Mouse (Mus musculus): Measurements from ENCODE around the gene Gm10282. TPM values are rescaled to one million over a fixed set of nuclear protein-coding genes. Genes with fewer than 3 reads are reported as not detected.

Gm10282 gene
- polyA plus RNA-seq, 1 experiment from 2014 or later, result 30.3 TPM

DNA sequence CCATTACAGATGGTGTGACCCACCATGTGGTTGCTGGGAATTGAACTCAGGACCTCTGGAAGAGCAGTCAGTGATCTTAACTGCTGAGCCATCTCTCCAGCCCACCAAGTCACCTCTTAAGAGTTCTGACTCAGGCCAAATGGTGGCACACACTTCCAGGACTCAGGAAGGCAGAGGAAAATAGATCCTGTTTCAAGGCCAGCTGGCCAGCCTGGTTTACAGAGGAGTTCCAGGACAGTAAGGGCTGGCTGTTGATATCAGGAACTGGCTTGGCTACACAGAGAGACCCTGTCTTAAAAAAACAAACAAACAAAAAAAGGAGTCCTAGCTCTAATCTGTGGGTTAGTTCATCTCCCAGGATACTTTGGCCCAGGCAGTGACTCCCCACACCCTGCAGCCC is 32.0 kb upstream of the Gm10282 start:
- no peak for ATAC-seq (replicated peaks; ENCODE audit: low FRiP score)
- Histone ChIP-seq H3K27ac (peak overlapping the region; percentile 45; the same call in 1 of the 2 replicates), H3K9ac (no peak overlapping the region), H3K9me3 (replicated peaks) (no peaks in the 10 kb centered on the region), H3K4me1 (0 out of 2 replicates have a peak, but pooled peaks cover 3% of the 10 kb centered on the region), H3K4me3 (replicated peaks) (no peak overlapping the region), H3K36me3 (peaks cover 64% of the 10 kb centered on the region), H3K4me2 (no peak overlapping the region), H3K27me3 (no peaks in the 10 kb centered on the region)

GRCm38 (mm10) chr8:72336273-72336672 is 31.2 kb upstream of the Gm10282 start:
- no peak overlapping the region for H3K9ac ChIP-seq
- H3K27me3 ChIP-seq, result no peaks in the 10 kb centered on the region
- WGBS, result 70% methylated on average over 2 of the region's 2 CpGs
- H3K27ac ChIP-seq, result 0 out of 2 replicates have a peak overlapping the region, but pooled peaks have one; percentile 27
- 0 out of 2 replicates have a peak, but pooled peaks cover 3% of the 10 kb centered on the region for H3K4me1 ChIP-seq
- no peak overlapping the region for H3K4me2 ChIP-seq
- no peak overlapping the region for H3K4me3 ChIP-seq (replicated peaks)
- peaks cover 58% of the 10 kb centered on the region for H3K36me3 ChIP-seq
- H3K9me3 ChIP-seq (replicated peaks), result no peaks in the 10 kb centered on the region
- ATAC-seq (replicated peaks; ENCODE audit: low FRiP score), result no peak

- no peak overlapping the region for H3K27ac ChIP-seq
- 0 out of 2 replicates have a peak, but pooled peaks cover 3% of the 10 kb centered on the region for H3K4me1 ChIP-seq
- ATAC-seq (replicated peaks; ENCODE audit: low FRiP score), result no peak
- H3K27me3 ChIP-seq, result no peaks in the 10 kb centered on the region
- no peak overlapping the region for H3K4me2 ChIP-seq
- no peaks in the 10 kb centered on the region for H3K9me3 ChIP-seq (replicated peaks)
- no peak overlapping the region for H3K4me3 ChIP-seq (replicated peaks)
- peaks cover 37% of the 10 kb centered on the region for H3K36me3 ChIP-seq
- 76% methylated on average over 4 of the region's 4 CpGs for WGBS
- no peak overlapping the region for H3K9ac ChIP-seq
Measured at GRCm38 (mm10) chr8:72334144-72334641, 29.1 kb upstream of the Gm10282 start.

GRCm38 (mm10) chr8:72333429-72334143 is 28.5 kb upstream of the Gm10282 start:
- Histone ChIP-seq H3K4me2 (no peak overlapping the region), H3K36me3 (peaks cover 31% of the 10 kb centered on the region), H3K9me3 (replicated peaks) (no peaks in the 10 kb centered on the region), H3K27me3 (no peaks in the 10 kb centered on the region), H3K4me3 (replicated peaks) (no peak overlapping the region), H3K4me1 (0 out of 2 replicates have a peak, but pooled peaks cover 3% of the 10 kb centered on the region), H3K9ac (no peak overlapping the region), H3K27ac (no peak overlapping the region)
- 33% methylated on average over 3 of the region's 3 CpGs for WGBS
- ATAC-seq (replicated peaks; ENCODE audit: low FRiP score), result no peak

DNA sequence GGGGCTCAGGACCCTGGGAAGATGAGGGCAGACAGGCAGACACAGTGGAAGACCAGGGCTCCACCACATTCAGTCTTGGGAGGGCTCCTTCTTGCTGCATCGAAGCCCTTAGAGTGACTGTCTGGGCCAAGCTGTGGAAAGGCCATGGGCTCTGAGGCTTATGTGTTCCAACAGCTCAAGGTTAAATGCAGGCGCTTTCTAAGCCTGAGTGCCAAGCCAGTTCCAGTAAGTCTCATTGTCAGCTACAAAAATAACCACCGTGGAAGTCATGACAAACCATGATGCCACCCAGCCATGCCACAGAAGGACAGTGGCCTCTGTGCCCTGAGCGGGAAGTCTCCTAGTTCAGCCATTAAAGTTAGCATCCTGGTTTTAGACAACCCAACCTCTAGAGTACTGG is 26.6 kb upstream of the Gm10282 start:
- peaks cover 13% of the 10 kb centered on the region; the same call in 1 of the 2 replicates for H3K36me3 ChIP-seq
- no peak for ATAC-seq (replicated peaks; ENCODE audit: low FRiP score)
- 87% methylated on average over 4 of the region's 4 CpGs for WGBS
- H3K9me3 ChIP-seq (replicated peaks), result no peaks in the 10 kb centered on the region
- H3K4me2 ChIP-seq, result no peak overlapping the region
- H3K4me1 ChIP-seq, result 0 out of 2 replicates have a peak, but pooled peaks cover 3% of the 10 kb centered on the region
- H3K9ac ChIP-seq, result no peak overlapping the region
- no peak overlapping the region for H3K27ac ChIP-seq
- H3K4me3 ChIP-seq (replicated peaks), result no peak overlapping the region
- no peaks in the 10 kb centered on the region for H3K27me3 ChIP-seq

DNA sequence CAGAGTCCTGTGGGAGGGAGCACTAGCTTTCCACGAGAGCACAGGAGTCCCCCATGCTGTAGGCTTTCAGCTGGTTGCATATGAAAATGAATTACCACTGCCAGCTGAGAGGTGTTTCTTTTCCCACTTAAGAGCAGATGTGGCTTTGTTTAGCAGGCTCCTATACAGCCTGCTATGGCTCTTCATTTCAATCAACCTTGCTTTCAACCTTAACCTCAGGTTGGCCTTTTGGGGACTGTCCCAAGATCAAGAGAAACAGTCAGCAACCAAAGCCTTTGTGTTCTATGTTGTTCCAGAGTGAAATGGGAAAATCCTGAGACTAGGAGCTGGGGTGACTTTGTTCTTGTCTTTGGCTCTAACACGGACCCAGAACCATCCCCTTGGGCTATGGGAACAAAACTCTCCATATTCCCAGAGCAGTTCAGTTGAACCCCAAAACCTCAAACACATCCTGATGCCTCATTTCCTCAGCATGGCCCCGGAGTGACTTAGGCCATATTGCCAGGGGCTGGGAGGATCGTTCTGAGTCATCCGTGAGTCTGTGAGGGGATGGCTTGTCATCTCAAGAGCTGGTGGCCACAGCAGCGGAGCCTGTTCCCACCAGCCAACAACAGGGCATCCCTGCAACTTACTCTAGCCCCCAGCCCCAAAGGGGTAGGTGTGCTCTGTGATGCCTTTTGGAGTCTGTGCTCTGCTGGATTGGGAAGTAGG is 25.9 kb upstream of the Gm10282 start:
- Histone ChIP-seq H3K4me1 (0 out of 2 replicates have a peak, but pooled peaks cover 3% of the 10 kb centered on the region), H3K36me3 (peaks cover 7% of the 10 kb centered on the region; the same call in 1 of the 2 replicates), H3K9me3 (replicated peaks) (no peaks in the 10 kb centered on the region), H3K27me3 (no peaks in the 10 kb centered on the region), H3K27ac (no peak overlapping the region), H3K4me2 (no peak overlapping the region), H3K9ac (no peak overlapping the region), H3K4me3 (replicated peaks) (no peak overlapping the region)
- WGBS, result 81% methylated on average over 6 of the region's 6 CpGs
- ATAC-seq (replicated peaks; ENCODE audit: low FRiP score), result no peak

DNA sequence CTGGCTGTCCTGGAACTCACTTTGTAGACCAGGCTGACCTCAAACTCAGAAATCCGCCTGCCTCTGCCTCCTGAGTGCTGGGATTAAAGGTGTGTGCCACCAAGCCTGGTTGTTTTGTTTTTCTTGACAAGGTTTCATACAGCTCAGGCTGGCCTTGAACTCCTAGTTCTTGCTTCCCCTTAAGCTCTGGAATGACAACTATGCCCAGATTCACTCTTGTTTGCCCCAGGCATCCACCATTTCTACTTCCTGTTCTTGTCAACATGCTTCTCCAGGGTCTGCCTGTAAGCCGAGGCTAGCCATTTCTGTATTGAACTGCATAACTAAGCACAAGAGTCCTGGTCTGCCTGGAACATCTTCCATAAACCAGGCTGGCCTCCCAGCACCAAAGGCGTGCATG is 24.1 kb upstream of the Gm10282 start:
- no peak overlapping the region for H3K9ac ChIP-seq
- no peaks in the 10 kb centered on the region for H3K9me3 ChIP-seq (replicated peaks)
- ATAC-seq (replicated peaks; ENCODE audit: low FRiP score), result no peak
- H3K36me3 ChIP-seq, result no peaks in the 10 kb centered on the region
- no peak overlapping the region for H3K4me3 ChIP-seq (replicated peaks)
- no peak overlapping the region for H3K4me2 ChIP-seq
- no peak overlapping the region for H3K27ac ChIP-seq
- no peaks in the 10 kb centered on the region for H3K27me3 ChIP-seq
- 0 out of 2 replicates have a peak, but pooled peaks cover 3% of the 10 kb centered on the region for H3K4me1 ChIP-seq
- 88% methylated on average over 3 of the region's 3 CpGs for WGBS

DNA sequence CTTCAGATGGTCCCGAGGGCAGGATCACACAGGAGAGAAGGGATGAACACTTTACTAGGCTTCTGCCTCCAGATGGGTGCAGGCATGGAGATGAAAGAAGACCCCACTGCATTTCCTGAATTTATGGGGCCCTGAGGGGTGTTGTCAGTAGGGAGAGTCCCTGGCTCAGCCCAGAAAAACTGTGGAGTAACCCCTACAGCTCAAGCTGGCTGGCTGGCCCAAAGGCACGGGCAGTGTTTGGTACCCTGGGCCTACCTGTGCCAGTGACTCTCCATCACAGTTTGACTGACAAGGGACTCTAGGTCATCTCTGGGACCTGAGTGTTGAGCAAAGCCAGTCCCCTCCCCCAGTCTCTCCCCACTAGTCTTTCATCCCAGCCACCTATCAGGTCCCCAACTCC is 19.6 kb upstream of the Gm10282 start:
- H3K27me3 ChIP-seq, result peaks cover 28% of the 10 kb centered on the region
- peaks cover 12% of the 10 kb centered on the region for H3K4me1 ChIP-seq
- no peak overlapping the region for H3K4me2 ChIP-seq
- WGBS, result 66% methylated on average over 2 of the region's 2 CpGs
- no peak overlapping the region; the same call in 1 of the 2 replicates for H3K9ac ChIP-seq
- H3K4me3 ChIP-seq (replicated peaks), result no peak overlapping the region
- H3K9me3 ChIP-seq (replicated peaks), result no peaks in the 10 kb centered on the region
- no peak for ATAC-seq (replicated peaks; ENCODE audit: low FRiP score)
- H3K36me3 ChIP-seq, result no peaks in the 10 kb centered on the region
- no peak overlapping the region for H3K27ac ChIP-seq

DNA sequence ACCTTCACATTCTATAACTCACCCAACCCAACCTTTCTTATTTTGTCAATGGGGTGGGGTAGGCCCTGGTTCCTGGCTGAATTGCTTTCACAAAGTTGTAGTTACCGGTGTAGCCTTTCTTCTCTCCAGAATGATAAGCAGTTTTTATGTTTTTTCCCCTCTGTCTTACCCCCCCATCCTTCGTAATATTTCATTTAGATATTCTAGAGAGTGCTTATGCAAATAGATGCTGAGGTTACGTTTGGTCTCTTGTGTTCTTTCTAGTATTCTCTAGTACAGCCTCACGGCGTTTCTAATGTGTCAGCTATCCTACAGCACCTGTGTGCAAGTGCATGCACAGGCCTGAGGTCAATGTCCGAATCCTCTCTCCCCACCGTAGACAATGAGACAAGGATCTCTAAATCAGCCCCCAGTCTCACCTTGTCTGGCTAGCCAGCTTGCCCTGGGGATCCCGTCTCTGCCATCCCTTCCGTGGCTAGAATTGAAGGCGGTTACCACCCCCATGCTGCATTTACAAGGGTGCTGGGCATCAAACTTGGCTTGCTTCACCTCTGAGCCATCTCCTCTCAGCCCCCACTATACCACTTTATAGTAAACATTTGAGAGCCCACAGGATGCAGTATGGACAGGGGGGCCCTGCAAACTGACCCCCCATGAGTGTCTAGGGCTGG is 19.1 kb upstream of the Gm10282 start:
- no peaks in the 10 kb centered on the region for H3K9me3 ChIP-seq (replicated peaks)
- no peak overlapping the region for H3K4me2 ChIP-seq
- no peaks in the 10 kb centered on the region for H3K36me3 ChIP-seq
- WGBS, result 79% methylated on average over 10 of the region's 10 CpGs
- no peak for ATAC-seq (replicated peaks; ENCODE audit: low FRiP score)
- no peak overlapping the region; the same call in 1 of the 2 replicates for H3K9ac ChIP-seq
- no peak overlapping the region for H3K4me3 ChIP-seq (replicated peaks)
- peaks cover 33% of the 10 kb centered on the region for H3K27me3 ChIP-seq
- no peak overlapping the region for H3K27ac ChIP-seq
- peaks cover 18% of the 10 kb centered on the region for H3K4me1 ChIP-seq

DNA sequence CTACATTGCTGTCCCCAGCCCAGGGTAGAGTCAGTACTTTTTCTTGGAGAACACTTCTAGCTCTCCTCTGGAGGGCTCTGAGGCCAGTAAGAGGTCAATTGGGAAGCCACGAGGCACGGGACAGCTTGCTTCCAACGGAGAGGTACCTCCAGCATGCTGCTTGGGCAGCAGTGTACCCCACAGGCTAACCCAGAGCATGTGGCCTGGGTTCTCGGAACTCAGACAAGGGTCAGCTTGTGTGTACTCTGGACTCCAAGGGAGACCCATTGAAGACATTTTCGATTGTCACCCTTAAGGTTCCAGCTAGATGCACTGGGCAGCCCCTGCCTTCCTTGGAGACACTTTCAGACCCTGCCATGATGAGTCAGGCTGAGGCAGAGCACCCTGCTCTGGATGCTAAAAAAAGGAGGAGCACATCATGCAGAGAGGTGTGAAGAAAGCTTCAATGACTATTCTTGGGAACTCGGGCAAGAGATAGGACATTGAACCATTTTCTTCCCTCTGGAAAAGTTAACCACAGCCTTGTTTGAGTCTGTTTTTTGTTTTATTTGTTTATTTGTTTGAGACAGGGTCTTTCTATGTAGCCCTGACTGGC is 18.2 kb upstream of the Gm10282 start:
- H3K4me2 ChIP-seq, result no peak overlapping the region
- H3K4me3 ChIP-seq (replicated peaks), result no peak overlapping the region
- H3K4me1 ChIP-seq, result peaks cover 25% of the 10 kb centered on the region
- H3K9me3 ChIP-seq (replicated peaks), result no peaks in the 10 kb centered on the region
- no peak for ATAC-seq (replicated peaks; ENCODE audit: low FRiP score)
- 63% methylated on average over 6 of the region's 6 CpGs for WGBS
- peaks cover 38% of the 10 kb centered on the region for H3K27me3 ChIP-seq
- no peak overlapping the region for H3K27ac ChIP-seq
- H3K36me3 ChIP-seq, result no peaks in the 10 kb centered on the region
- H3K9ac ChIP-seq, result no peak overlapping the region

GRCm38 (mm10) chr8:72322471-72322889 is 17.4 kb upstream of the Gm10282 start:
- Histone ChIP-seq H3K4me1 (peaks cover 29% of the 10 kb centered on the region), H3K27me3 (peaks cover 38% of the 10 kb centered on the region), H3K9me3 (replicated peaks) (no peaks in the 10 kb centered on the region), H3K36me3 (no peaks in the 10 kb centered on the region), H3K4me3 (replicated peaks) (no peak overlapping the region), H3K9ac (no peak overlapping the region), H3K4me2 (peak overlapping the region; percentile 84), H3K27ac (no peak overlapping the region)
- WGBS, result 72% methylated on average over 7 of the region's 7 CpGs
- no peak for ATAC-seq (replicated peaks; ENCODE audit: low FRiP score)
